Mouse (Mus musculus) c-Kit-positive CD71-positive TER-119-positive erythroid progenitor cells, embryonic 14.5 days (primary cell): ENCODE results near the gene Ccn2.

Source experiments
- DNase-seq: peaks from one replicate; pipeline ENCODE4 v3.0.0-alpha.2; 2013; ENCODE audit warnings: low spot score

Gene Ccn2

DNA sequence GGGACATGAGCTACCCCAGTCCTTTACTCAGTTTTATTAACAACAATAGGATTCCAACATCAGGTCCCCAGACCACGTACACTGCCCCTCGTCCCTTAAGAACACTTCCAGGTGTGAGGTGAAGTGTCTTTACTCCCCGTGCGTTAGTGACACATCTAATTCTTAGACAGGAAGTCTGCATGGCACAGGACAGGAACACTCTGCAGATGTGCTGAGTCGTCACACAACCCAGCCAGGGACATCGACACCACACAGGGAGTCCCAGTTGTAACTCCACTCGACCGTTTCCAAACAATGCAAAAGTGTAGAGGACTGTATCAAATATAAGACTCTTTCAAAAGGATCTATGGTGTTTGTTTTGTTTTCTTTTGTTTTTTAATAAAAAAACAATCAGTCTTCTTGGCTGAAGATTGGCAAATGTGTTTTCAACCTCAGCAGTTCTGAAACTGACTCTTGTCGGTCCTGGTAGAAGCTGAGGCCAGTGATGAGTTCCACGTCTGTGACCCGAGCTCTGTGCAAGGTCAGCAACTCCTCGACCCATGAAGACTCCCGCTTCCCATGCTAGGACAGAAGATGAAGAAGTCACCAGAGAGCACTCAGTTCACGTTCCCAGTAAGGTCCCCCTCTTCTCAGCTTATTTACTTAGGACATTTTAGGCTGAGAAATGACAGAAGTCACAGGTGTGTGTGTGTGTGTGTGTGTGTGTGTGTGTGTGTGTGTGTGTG, 46.3 kb downstream of the Ccn2 start:
- no peak for DNase-seq

DNA sequence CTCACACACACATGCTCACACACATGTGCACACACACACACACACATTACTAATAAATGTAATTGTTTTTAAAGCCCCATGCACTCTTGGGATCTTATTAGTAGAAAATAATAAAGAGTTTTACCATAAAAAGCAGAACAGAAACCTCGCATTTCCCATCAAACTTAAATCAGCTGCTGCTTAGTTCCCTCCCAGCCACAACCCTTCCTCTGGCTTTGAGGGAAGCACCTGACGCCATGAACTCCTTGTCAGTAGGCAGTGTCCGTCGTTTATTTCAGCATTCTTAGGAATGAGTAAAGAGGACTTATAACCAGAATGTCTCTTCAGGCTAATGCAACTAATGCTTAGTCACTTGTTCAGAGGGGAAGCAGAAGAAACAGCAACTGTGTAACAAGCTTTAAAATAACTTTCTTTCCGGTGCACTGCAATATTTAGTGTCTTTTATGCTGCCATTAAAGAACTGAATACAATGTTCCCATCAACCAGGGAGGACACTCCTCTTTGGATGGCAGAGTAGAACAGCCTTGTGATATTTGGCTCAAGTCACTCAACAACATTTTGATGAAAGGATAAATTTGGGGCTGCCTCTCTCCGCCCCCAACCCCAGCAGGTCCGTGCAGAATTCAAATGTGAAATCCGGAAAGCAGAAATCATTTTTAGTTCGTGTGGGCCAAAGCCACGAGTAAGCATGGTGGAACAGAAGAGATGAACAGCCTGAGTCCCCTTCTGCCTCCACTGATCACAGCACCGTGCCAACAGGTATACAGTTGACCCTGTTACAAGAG, 47.7 kb downstream of the Ccn2 start:
- DNase-seq: no peak

GRCm38 (mm10) chr10:24645169-24645568, 49.9 kb downstream of the Ccn2 start:
- DNase-seq: no peak
